Comparison of ENCODE assay signal across 19 mouse cellular contexts in genomic region chr13:94258530-94258929, GRCm38 (mm10). TPM values are rescaled to one million over a fixed set of nuclear protein-coding genes. Genes with fewer than 3 reads are reported as not detected.
DNase-seq lines count a peak whose midpoint lies in the region; ATAC-seq and TF ChIP-seq lines count a peak whose summit lies in the region.
"Had no signal": no experiment of that assay in that cellular context is flagged by ENCODE, and none has a peak within 500 bp of the region (broad histone marks: within the 10 kb centered on the region; RNA-seq: fewer than 3 reads in every experiment).

No protein-coding gene starts in this region.

- peaks cover 31% of the 10 kb centered on the region for H3K4me1 ChIP-seq in liver, adult 2 months (ENCODE audit: control insufficient read depth, insufficient read depth, low read length)
- peaks cover 31% of the 10 kb centered on the region for H3K4me1 ChIP-seq in liver, postnatal 0 days (ENCODE audit: insufficient read depth)
- peaks cover 51% of the 10 kb centered on the region for H3K4me1 ChIP-seq in liver, embryonic 15.5 days (replicated peaks)
- H3K4me1 ChIP-seq: forebrain, embryonic 10.5 days; hindbrain, embryonic 10.5 days had no signal

- H3K27ac ChIP-seq in liver, adult 2 months (replicated peaks; ENCODE audit: insufficient read depth, low read depth, low read length), result peak overlapping the region; percentile 66
- no peak overlapping the region for H3K27ac ChIP-seq in liver, postnatal 0 days (ENCODE audit: low read depth)
- peak overlapping the region; percentile 1; the same call in 1 of the 2 replicates for H3K27ac ChIP-seq in liver, embryonic 15.5 days (replicated peaks)
- H3K27ac ChIP-seq: embryonic facial prominence, embryonic 15.5 days; forebrain, embryonic 10.5 days; gastrocnemius, adult 2 months; hindbrain, embryonic 10.5 days had no signal

- 52% methylated on average over 6 of the region's 6 CpGs for WGBS in liver, adult 2 months
- WGBS in liver, postnatal 0 days (ENCODE audit: insufficient replicate concordance), result 80% methylated on average over 6 of the region's 6 CpGs
- 74% methylated on average over 6 of the region's 6 CpGs for WGBS in liver, embryonic 15.5 days (ENCODE audit: insufficient replicate concordance)

- no peak overlapping the region for H3K9ac ChIP-seq in liver, adult 2 months (ENCODE audit: low read depth, low read length)
- no peak overlapping the region for H3K9ac ChIP-seq in liver, postnatal 0 days (replicated peaks)
- H3K9ac ChIP-seq in liver, embryonic 15.5 days, result no peak overlapping the region
- H3K9ac ChIP-seq: embryonic facial prominence, embryonic 15.5 days; heart, embryonic 12.5 days had no signal

- no peak for TF ChIP-seq EP300 in liver, postnatal 0 days (IDR thresholded peaks at IDR 0.05; ENCODE audit: low read depth)

- no peaks in the 10 kb centered on the region for H3K9me3 ChIP-seq in liver, postnatal 0 days (ENCODE audit: low read length)
- H3K9me3 ChIP-seq in liver, embryonic 15.5 days (replicated peaks), result no peaks in the 10 kb centered on the region
- H3K9me3 ChIP-seq: embryonic facial prominence, embryonic 15.5 days; forebrain, embryonic 10.5 days had no signal

- H3K79me2 ChIP-seq in liver, adult 2 months (ENCODE audit: control insufficient read depth, insufficient read depth, low read length), result peaks cover 34% of the 10 kb centered on the region; the same call in 1 of the 2 replicates

- no peak for TF ChIP-seq CTCF in liver, adult 2 months (IDR thresholded peaks at IDR 0.05; ENCODE audit: low read depth, low read length)
- no peak for TF ChIP-seq CTCF in liver, postnatal 0 days (IDR thresholded peaks at IDR 0.05; ENCODE audit: low read depth)

- DNase-seq in kidney, adult 8-10 months, result peak; percentile 30 to 36
- DNase-seq in kidney, postnatal 4 days, result no peak
- peak; percentile 70 for DNase-seq in liver, adult 2 months (ENCODE audit: extremely low read depth, low read depth, low spot score)
- no peak for DNase-seq in liver, postnatal 0 days
- no peak for DNase-seq in cerebellum, adult 9-11 months
- DNase-seq: adrenal gland, adult 2 months; adrenal gland, postnatal 25 days; cerebellum, adult 2 months; cerebellum, postnatal 14 days; embryo, embryonic 11 days; gastrocnemius, adult 2 months; gastrocnemius, postnatal 25 days had no signal

- no peak for ATAC-seq in liver, postnatal 0 days
- ATAC-seq in liver, embryonic 15.5 days (ENCODE audit: insufficient read depth), result no peak
- ATAC-seq: forebrain, embryonic 14.5 days had no signal

- no peak overlapping the region for H3K4me3 ChIP-seq in liver, adult 2 months (ENCODE audit: insufficient read depth, low read depth, low read length)
- H3K4me3 ChIP-seq in liver, postnatal 0 days (ENCODE audit: low read depth, low read length), result no peak overlapping the region
- no peak overlapping the region for H3K4me3 ChIP-seq in liver, embryonic 15.5 days (replicated peaks)
- H3K4me3 ChIP-seq: embryonic facial prominence, embryonic 15.5 days; erythroblast, embryonic 14.5 days; forebrain, embryonic 10.5 days; gastrocnemius, adult 2 months; heart, embryonic 12.5 days; hindbrain, embryonic 10.5 days had no signal

- no peaks in the 10 kb centered on the region for H3K27me3 ChIP-seq in liver, adult 2 months (ENCODE audit: control insufficient read depth, insufficient read depth, low read length)
- H3K27me3 ChIP-seq in liver, postnatal 0 days (ENCODE audit: insufficient read depth, low read length), result no peaks in the 10 kb centered on the region
- no peaks in the 10 kb centered on the region for H3K27me3 ChIP-seq in liver, embryonic 15.5 days
- H3K27me3 ChIP-seq: embryonic facial prominence, embryonic 15.5 days; heart, embryonic 12.5 days had no signal

- no peak overlapping the region for H3K4me2 ChIP-seq in liver, postnatal 0 days (ENCODE audit: low read depth, low read length)
- H3K4me2 ChIP-seq in liver, embryonic 15.5 days, result no peak overlapping the region
- H3K4me2 ChIP-seq: embryonic facial prominence, embryonic 15.5 days; heart, embryonic 12.5 days had no signal

- no peaks in the 10 kb centered on the region for H3K36me3 ChIP-seq in liver, adult 2 months (ENCODE audit: control insufficient read depth, insufficient read depth, low read length)
- no peaks in the 10 kb centered on the region for H3K36me3 ChIP-seq in liver, postnatal 0 days (replicated peaks; ENCODE audit: insufficient read depth, low read length)
- no peaks in the 10 kb centered on the region for H3K36me3 ChIP-seq in liver, embryonic 15.5 days (replicated peaks)
- H3K36me3 ChIP-seq: embryonic facial prominence, embryonic 15.5 days; forebrain, embryonic 10.5 days; heart, embryonic 12.5 days; hindbrain, embryonic 10.5 days had no signal

- TF ChIP-seq POLR2A in liver, adult 2 months (IDR thresholded peaks at IDR 0.05; ENCODE audit: extremely low read depth, insufficient read depth, low read length), result no peak

RNA-seq across cellular contexts. Expression of gene Scamp1, which starts 27.1 kb away (rescaled TPM):
- total RNA-seq in liver, adult 2 months (2014; rRNA removed), result 24.3 and 26.7 TPM in 2 replicates
- polyA plus RNA-seq in liver, adult 2 months (2012; rRNA removed), result 12.9 and 15.8 TPM in 2 replicates
- 12.0 and 13.8 TPM in 2 replicates for polyA plus RNA-seq in liver, postnatal 0 days (2015; fragmentation: Nextera tagmentation; extraction: Ambion mirVana)
- polyA plus RNA-seq in liver, embryonic 15.5 days (2015; fragmentation: Nextera tagmentation; extraction: Ambion mirVana), result 7.3 and 8.6 TPM in 2 replicates

Comparison
In these comparisons a context has a peak if more than half of its experiments do, and no peak if none do; other contexts are left out.
1. DNase-seq: peak in kidney, adult 8-10 months (2 of 2) and liver, adult 2 months (single experiment); none in kidney, postnatal 4 days (0 of 2), liver, postnatal 0 days (single experiment) and cerebellum, adult 9-11 months (single experiment).